Mouse (Mus musculus): Measurements from ENCODE around the gene Hmgn3. TPM values are rescaled to one million over a fixed set of nuclear protein-coding genes. Genes with fewer than 3 reads are reported as not detected.

Gene Hmgn3
- polyA plus RNA-seq, 1 experiment: 1.0 TPM

GRCm38 (mm10) chr9:83111117-83111686, 35.3 kb downstream of the Hmgn3 start:
- TF ChIP-seq CTCF (IDR thresholded peaks at IDR 0.05; ENCODE audit: extremely low read depth, insufficient read length, insufficient replicate concordance, low read depth, low read length) (no peak), POLR2A (IDR thresholded peaks at IDR 0.05; ENCODE audit: low read depth, low read length) (no peak)
- Histone ChIP-seq H3K4me1 (ENCODE audit: control insufficient read depth, insufficient read depth, insufficient read length, low read length) (no peaks in the 10 kb centered on the region), H3K27ac (ENCODE audit: insufficient read depth, low read depth, low read length) (no peak overlapping the region), H3K4me3 (ENCODE audit: low read depth, low read length) (no peak overlapping the region; the same call in 1 of the 2 replicates), H3K27me3 (ENCODE audit: control insufficient read depth, insufficient read depth, low read length) (no peaks in the 10 kb centered on the region), H3K36me3 (ENCODE audit: control insufficient read depth, insufficient read depth, low read length) (no peaks in the 10 kb centered on the region)
- WGBS: 86% methylated on average over 9 of the region's 9 CpGs

GRCm38 (mm10) chr9:83110406-83111116, 35.9 kb downstream of the Hmgn3 start:
- H3K36me3 ChIP-seq (ENCODE audit: control insufficient read depth, insufficient read depth, low read length): no peaks in the 10 kb centered on the region
- no peak overlapping the region for H3K4me3 ChIP-seq (ENCODE audit: low read depth, low read length)
- TF ChIP-seq CTCF (IDR thresholded peaks at IDR 0.05; ENCODE audit: extremely low read depth, insufficient read length, insufficient replicate concordance, low read depth, low read length) (no peak), POLR2A (IDR thresholded peaks at IDR 0.05; ENCODE audit: low read depth, low read length) (no peak)
- H3K4me1 ChIP-seq (ENCODE audit: control insufficient read depth, insufficient read depth, insufficient read length, low read length): no peaks in the 10 kb centered on the region
- 80% methylated on average over 9 of the region's 9 CpGs for WGBS
- no peak overlapping the region for H3K27ac ChIP-seq (ENCODE audit: insufficient read depth, low read depth, low read length)
- no peaks in the 10 kb centered on the region for H3K27me3 ChIP-seq (ENCODE audit: control insufficient read depth, insufficient read depth, low read length)

GRCm38 (mm10) chr9:83109705-83110104, 36.8 kb downstream of the Hmgn3 start:
- H3K4me1 ChIP-seq (ENCODE audit: control insufficient read depth, insufficient read depth, insufficient read length, low read length): no peaks in the 10 kb centered on the region
- 91% methylated on average over 6 of the region's 6 CpGs for WGBS
- no peaks in the 10 kb centered on the region for H3K36me3 ChIP-seq (ENCODE audit: control insufficient read depth, insufficient read depth, low read length)
- H3K27ac ChIP-seq (ENCODE audit: insufficient read depth, low read depth, low read length): no peak overlapping the region
- H3K4me3 ChIP-seq (ENCODE audit: low read depth, low read length): no peak overlapping the region
- H3K27me3 ChIP-seq (ENCODE audit: control insufficient read depth, insufficient read depth, low read length): no peaks in the 10 kb centered on the region
- TF ChIP-seq CTCF (IDR thresholded peaks at IDR 0.05; ENCODE audit: extremely low read depth, insufficient read length, insufficient replicate concordance, low read depth, low read length): no peak
- no peak for TF ChIP-seq POLR2A (IDR thresholded peaks at IDR 0.05; ENCODE audit: low read depth, low read length)

GRCm38 (mm10) chr9:83108821-83109220, 37.7 kb downstream of the Hmgn3 start:
- H3K4me3 ChIP-seq (ENCODE audit: low read depth, low read length): no peak overlapping the region
- H3K27me3 ChIP-seq (ENCODE audit: control insufficient read depth, insufficient read depth, low read length): no peaks in the 10 kb centered on the region
- H3K4me1 ChIP-seq (ENCODE audit: control insufficient read depth, insufficient read depth, insufficient read length, low read length): no peaks in the 10 kb centered on the region
- H3K36me3 ChIP-seq (ENCODE audit: control insufficient read depth, insufficient read depth, low read length): no peaks in the 10 kb centered on the region
- H3K27ac ChIP-seq (ENCODE audit: insufficient read depth, low read depth, low read length): no peak overlapping the region
- WGBS: 82% methylated on average over 3 of the region's 3 CpGs
- TF ChIP-seq POLR2A (IDR thresholded peaks at IDR 0.05; ENCODE audit: low read depth, low read length) (no peak), CTCF (IDR thresholded peaks at IDR 0.05; ENCODE audit: extremely low read depth, insufficient read length, insufficient replicate concordance, low read depth, low read length) (no peak)

GRCm38 (mm10) chr9:83103785-83104184, 42.7 kb downstream of the Hmgn3 start:
- no peak for TF ChIP-seq POLR2A (IDR thresholded peaks at IDR 0.05; ENCODE audit: low read depth, low read length)
- TF ChIP-seq CTCF (IDR thresholded peaks at IDR 0.05; ENCODE audit: extremely low read depth, insufficient read length, insufficient replicate concordance, low read depth, low read length): no peak
- WGBS: 69% methylated on average over 3 of the region's 3 CpGs
- Histone ChIP-seq H3K27ac (ENCODE audit: insufficient read depth, low read depth, low read length) (no peak overlapping the region), H3K36me3 (ENCODE audit: control insufficient read depth, insufficient read depth, low read length) (no peaks in the 10 kb centered on the region), H3K4me3 (ENCODE audit: low read depth, low read length) (no peak overlapping the region), H3K27me3 (ENCODE audit: control insufficient read depth, insufficient read depth, low read length) (no peaks in the 10 kb centered on the region), H3K4me1 (ENCODE audit: control insufficient read depth, insufficient read depth, insufficient read length, low read length) (no peaks in the 10 kb centered on the region)

GRCm38 (mm10) chr9:83101691-83102090, 44.8 kb downstream of the Hmgn3 start:
- no peak overlapping the region for H3K27ac ChIP-seq (ENCODE audit: insufficient read depth, low read depth, low read length)
- TF ChIP-seq CTCF (IDR thresholded peaks at IDR 0.05; ENCODE audit: extremely low read depth, insufficient read length, insufficient replicate concordance, low read depth, low read length) (no peak), POLR2A (IDR thresholded peaks at IDR 0.05; ENCODE audit: low read depth, low read length) (no peak)
- H3K4me1 ChIP-seq (ENCODE audit: control insufficient read depth, insufficient read depth, insufficient read length, low read length): no peaks in the 10 kb centered on the region
- no peak overlapping the region for H3K4me3 ChIP-seq (ENCODE audit: low read depth, low read length)
- H3K27me3 ChIP-seq (ENCODE audit: control insufficient read depth, insufficient read depth, low read length): no peaks in the 10 kb centered on the region
- 75% methylated on average over 3 of the region's 3 CpGs for WGBS
- H3K36me3 ChIP-seq (ENCODE audit: control insufficient read depth, insufficient read depth, low read length): no peaks in the 10 kb centered on the region

- H3K36me3 ChIP-seq (ENCODE audit: control insufficient read depth, insufficient read depth, low read length): no peaks in the 10 kb centered on the region
- 86% methylated on average over 3 of the region's 3 CpGs for WGBS
- no peaks in the 10 kb centered on the region for H3K27me3 ChIP-seq (ENCODE audit: control insufficient read depth, insufficient read depth, low read length)
- no peak overlapping the region for H3K27ac ChIP-seq (ENCODE audit: insufficient read depth, low read depth, low read length)
- no peak overlapping the region for H3K4me3 ChIP-seq (ENCODE audit: low read depth, low read length)
- no peaks in the 10 kb centered on the region for H3K4me1 ChIP-seq (ENCODE audit: control insufficient read depth, insufficient read depth, insufficient read length, low read length)
- TF ChIP-seq CTCF (IDR thresholded peaks at IDR 0.05; ENCODE audit: extremely low read depth, insufficient read length, insufficient replicate concordance, low read depth, low read length) (no peak), POLR2A (IDR thresholded peaks at IDR 0.05; ENCODE audit: low read depth, low read length) (no peak)
Observed at GRCm38 (mm10) chr9:83100786-83101185, 45.7 kb downstream of the Hmgn3 start.
